Mouse (Mus musculus) embryo, embryonic 9.5 days (tissue): ENCODE measurements around the gene Ifi27l2b.
A peak's percentile ranks its signal among the peaks of the same experiment; 100 is the strongest.
"Not testable (repeated sequence)": the region's sequence is repeated elsewhere in the genome, so short reads cannot be mapped to it uniquely, and the experiment has no call there.

Experiments
- DNase-seq: peaks from one replicate; pipeline ENCODE4 v3.0.0-alpha.2; 2017; ENCODE audit errors: extremely low spot score

Gene Ifi27l2b

DNA sequence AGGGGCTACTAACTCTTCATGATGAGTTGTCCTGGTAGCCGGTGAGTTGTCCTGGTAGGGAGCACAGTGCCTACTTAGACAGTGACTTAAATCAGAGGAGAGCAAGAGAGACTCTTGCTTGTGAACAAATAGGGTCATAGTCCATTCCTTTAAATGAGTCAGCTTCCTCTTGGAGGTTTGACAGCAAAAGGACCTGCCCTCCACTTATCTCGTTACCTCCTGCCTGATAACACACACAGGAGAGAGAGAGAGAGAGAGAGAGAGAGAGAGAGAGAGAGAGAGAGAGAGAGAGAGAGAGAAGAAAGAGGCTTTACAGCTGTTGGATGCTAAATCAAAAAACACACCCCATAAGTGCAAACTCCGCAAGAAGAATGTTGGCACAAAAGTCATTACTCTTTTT is at the start of gene Ifi27l2b:
TSS of gene Ifi27l2b (minus strand) at position 84 of the 400 bp plus-strand sequence.
- no peak for DNase-seq

DNA sequence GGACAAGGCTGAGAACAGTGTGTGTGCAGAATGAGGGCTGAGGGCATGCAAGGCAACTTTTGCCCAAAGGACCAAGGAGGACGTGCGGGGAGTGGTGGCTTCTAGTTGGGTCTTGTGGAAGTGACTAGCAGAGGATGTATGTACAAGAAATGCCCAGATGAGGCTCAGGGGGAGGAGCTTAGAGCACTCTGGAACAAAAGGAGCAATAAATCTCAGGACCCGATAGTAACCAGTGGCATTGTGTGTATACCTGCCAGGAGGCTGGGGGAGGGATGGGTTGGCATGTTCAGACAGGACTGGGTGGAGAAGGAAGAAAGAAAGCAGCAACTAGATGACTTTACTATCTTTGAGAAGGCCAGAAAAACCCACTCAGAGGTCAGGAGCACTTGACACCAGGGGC is 47.4 kb upstream of the Ifi27l2b start:
- DNase-seq, result no peak

DNA sequence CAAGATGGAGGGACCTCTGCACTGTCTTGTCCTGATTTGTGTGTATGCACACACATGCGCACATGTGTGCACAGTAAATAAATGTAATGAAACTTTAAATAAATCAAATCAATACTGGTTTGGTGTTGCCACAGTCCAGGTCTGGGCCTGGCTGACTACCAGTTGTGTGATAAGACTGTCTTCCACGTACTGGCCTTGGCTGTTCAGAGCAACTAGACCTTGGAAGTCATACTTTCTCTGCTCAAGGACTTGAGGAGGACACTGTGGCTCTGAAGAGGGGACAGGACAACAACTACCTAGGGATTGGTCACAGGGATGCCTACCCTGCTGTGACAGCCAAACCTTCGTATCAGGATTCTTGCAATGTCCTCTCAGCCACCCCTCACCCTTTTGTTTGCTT is 46.3 kb upstream of the Ifi27l2b start:
- DNase-seq, result no peak

DNA sequence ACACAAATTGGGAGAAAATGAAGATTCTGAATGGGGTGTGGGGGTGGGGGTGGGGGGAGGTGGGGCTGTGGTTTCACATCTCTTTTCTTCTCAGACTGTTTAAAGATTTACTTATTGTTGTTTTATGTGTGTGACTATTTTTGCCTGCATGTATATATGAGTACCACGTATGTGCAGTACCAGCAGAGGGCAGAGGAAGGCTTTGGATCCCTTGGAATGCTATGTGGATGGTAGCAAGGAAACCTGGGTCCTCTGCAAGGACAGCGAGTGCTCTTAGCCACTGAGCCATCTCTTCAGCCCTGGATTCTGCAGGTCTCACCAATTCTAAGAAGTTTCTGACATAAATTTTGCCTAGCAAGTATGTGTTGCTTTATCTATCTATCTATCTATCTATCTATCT is 42.2 kb upstream of the Ifi27l2b start:
- no peak for DNase-seq

DNA sequence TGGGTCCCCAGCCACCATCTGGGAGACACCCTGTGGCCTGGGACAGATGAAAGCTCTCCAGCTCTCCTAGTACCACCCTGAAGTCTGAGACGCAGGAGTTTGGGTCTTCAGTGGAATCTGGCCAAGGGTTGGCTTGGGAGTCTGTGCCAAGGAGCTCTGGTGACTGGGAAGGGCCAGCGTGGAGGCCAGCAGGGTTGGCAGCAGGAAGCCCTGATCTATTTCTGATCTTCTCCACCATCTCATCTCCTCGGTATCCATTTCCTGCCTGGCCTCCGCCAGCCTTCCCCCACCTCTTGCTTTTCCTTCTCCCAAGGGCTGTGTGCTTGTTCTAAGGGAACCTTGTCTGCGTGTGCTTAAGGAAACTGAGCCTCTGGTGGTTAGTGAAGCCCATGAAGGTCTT is 41.7 kb upstream of the Ifi27l2b start:
- no peak for DNase-seq

DNA sequence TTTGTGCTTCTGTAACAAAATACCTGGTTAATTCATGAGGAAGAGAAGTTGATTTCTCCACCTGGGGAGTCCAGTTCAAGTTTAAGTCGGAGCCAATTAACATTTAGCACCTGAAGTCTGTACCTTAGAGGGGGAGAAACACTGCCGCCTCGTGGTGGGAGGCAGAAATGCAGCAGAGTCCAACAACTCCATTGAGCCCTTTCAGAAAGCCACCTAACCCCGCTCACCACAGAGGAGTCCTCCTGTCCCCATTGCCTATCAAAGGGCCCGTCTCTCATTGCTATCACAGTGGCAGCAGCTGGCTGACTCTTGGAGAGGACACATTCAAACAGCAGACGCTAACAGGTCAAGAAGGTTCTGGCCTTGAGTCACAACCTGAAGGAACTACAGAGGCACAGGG is 37.5 kb upstream of the Ifi27l2b start:
- DNase-seq, result peak; percentile 14

DNA sequence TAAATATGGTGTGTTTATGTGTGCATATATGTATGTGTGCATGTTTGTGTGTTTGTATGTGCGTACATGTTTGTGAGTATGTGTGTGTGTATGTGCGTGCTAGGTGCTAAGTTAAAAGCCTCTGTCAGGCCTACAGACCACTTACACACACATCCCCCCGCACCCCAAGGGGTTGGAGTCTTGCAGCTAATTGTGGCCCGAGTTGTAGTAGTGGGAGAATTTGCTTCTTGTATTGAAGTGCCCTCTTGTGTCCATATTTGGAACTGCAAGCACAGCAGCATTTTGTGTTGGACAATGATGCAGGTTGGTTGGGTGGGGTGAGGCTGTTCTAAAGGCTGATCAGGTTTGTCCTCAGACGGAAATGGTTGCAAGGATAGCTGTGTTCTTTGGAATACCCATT is 35.7 kb upstream of the Ifi27l2b start:
- DNase-seq, result peak; percentile 67

DNA sequence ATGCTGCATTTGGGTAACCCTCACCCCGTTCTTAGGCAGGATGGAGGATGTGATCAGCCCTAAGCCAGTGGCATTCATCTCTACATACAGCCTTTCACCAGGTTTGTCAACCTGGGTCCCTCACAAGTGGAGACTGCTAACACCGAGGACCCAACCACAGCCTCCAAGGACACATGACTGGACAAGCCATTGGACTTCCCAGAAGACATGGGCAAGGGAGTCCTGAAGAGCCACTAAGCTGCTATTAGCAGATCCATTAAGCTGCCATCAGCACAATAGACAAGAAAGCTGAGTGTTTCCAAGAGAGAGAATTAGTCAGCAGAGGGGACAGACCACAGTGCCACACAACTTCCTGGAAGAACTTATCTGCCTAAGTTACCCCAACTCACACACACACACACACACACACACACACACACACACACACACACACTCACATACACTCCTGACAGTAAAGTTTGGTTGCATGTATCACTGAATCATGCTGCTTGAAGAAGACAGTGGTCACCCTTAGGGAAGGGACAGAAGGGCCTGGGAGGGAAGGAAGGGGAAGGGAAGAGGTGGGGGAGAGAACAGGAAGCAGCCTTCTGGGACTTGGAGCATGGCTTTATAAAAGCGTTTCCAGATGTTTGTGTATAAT is 34.2 kb upstream of the Ifi27l2b start:
- DNase-seq, result no peak

DNA sequence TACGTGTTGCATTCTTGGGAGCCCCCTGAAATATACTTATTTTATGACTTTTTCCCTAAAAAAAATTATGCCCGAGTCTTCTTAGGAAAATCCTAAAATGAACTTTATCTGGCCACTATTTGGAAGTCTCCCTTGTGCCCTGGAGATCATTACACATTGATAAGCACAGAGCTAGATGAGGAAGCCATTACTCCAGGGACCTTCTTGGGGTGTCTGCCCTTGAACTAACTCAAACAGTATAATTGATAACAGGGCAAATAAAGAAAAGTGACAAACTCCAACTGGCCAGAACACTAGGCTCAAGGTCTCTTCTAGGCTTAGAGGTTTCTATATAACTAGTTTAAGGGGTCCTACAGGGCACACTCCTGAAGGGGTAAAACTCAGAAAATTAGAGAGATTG is 30.7 kb upstream of the Ifi27l2b start:
- DNase-seq, result no peak

DNA sequence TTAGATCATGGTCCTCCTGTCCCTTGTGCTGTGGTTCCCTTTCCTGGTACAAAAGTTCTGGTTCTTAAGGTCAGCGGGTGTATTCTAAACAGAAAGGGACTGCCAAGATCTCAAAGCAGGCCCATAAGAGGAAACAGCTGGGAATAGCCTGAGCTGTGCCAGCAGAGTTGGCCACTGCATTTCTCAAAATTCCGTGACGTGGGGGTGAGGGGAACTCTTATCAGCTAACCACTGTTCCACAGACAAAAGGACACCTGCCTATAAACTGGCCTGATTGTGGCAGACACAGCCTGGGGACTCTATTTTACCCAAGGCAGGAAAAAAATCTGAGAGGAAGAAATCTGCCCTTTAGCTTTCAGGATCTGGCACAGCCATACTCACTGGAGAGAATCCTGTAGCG is 30.3 kb upstream of the Ifi27l2b start:
- DNase-seq, result no peak

DNA sequence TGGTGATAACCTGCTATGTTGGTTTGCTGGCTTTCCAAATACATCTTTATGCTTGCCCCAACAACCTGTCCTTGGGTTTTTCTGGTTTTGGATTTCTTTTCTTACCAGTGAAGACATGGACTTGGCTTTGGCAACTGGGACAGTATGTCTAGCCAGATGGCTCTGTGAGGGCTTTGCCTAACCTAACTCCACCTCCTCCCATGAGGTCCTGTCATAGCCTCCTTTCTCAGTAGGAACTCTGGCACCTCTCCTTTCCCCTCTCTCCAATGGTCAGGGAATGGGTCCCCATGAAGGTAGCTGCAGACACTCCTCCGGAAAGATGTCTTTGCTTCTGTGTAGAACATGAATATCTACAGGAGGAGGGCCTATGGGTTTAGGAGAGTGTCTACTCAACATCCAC is 29.7 kb upstream of the Ifi27l2b start:
- no peak for DNase-seq

DNA sequence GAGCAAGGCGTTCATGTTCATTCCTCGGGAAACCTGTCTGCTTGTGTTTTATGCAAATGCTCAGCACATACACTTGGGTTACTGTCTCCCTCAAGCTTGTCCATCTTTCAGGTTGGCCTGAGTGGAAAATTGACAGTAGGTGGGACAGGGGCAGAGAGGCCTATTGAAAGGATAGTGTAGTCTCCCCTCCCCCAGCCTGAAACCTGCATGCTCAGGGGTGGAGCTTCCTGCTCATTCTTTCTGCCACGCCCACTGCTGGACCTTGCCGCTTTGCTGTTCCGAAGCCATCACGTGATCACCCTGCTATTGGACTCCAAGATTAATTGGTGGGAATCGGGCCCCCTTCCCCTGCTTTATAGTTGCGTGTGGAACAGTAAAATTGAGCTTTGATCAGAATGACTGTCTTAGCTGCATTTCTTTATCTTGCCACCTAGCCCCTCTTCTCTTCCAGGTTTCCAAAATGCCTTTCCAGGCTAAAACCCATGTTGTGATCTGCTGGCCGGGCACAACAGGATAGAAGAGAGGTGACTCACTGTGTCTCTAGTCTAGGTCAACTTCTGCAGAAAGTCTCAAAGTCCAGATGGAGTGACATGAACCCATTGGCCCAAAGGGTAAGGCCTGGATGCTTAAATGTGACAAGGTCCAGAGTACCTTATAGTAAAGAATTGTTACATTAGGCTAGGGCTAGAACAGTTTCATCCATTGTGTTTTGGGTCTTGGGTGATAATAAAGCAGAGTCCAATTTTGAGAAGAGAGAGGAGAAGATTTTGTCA is 27.4 kb upstream of the Ifi27l2b start:
- not testable (repeated sequence) for DNase-seq

DNA sequence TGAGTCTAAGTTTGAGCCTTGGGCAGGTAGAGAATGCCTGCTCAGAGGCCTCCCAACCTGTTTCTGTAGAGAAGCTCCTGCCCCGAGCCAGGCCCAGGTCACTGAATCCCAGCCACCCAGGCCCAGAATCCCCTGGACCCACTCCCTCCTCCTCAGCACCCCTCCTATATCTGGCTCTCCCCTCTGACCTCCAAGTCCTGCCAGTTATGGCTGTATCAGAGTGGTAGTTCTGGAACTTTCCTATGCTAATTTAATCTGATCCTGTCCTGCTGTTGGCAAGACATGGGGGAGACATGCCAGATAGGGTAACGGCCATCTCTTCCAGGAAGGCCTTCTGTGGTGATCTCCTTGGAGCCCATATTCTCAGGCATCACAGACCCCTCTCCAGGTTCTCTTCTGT is 25.8 kb upstream of the Ifi27l2b start:
- no peak for DNase-seq

DNA sequence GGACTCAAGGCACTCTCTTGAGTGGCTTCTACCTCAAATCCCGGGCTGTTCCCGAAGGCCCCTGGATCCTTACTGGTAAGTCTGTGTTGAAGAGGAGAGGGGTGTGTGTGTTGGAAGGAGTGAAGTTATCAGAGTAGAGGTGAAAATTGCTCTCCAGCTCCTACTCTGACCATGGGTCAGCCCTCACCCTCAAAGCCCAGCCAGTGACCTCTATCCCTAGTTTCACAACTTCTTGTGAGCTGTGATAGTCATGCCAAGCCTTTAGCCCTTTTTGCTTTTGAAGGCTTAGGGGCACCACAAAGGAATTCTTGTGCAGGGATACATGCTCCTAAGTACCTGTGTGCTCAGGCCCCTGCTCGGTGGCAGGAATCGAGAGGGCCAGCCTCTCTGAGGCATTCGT is 24.6 kb upstream of the Ifi27l2b start:
- DNase-seq, result no peak

DNA sequence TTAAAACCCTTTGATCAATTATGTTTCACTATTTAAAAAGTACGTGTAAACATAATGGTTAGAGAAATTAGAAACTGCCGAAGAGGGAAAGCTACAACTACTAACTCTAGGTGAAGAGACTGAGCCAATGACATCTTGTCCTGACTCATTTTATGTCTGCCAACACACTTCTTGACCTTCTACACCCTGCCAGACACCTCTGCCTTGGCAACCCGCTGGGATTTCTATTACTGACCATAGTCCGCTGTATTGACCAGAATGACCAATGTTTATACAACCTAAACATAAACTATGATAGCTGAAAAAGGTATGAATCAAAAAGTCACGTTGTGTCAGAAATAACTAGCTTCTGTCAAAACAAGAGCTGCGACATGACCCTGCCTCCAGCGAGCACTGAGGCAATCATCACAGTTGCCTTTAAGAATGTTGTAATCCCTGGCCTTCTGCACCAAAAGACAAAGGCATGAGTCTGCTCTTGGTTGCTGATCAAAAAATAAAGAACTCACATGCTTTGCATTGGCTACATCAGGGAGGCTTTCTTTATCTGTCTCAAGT is 20.5 kb upstream of the Ifi27l2b start:
- no peak for DNase-seq

DNA sequence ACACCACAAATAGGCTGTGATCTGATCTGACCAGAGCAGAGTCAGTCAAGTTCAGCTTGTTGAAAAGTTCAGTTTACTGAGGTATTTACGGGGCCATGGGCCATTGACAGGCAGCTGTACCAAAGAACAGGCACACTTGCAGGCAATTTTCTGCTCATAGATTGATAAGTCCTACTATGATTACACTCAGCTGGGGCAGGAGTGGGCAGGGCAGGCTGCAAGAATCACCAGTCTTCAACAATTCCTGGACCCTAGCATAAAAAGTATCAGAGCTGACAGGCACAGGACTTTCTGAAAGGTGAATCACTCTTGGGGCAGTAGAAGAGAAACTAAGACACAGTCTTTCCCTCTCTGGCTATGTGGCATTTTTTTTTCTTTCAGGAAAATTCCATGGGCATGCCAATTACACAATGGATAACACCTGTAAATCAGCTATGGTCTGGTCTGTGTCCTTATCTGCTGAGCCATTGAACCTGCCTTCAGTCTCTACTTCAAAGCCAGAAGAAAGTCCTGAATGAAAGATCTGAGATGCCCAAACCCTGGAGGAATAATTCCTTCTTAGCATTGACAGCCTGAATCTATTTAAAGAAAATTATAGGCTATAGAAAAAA is 19.9 kb upstream of the Ifi27l2b start:
- DNase-seq, result no peak

DNA sequence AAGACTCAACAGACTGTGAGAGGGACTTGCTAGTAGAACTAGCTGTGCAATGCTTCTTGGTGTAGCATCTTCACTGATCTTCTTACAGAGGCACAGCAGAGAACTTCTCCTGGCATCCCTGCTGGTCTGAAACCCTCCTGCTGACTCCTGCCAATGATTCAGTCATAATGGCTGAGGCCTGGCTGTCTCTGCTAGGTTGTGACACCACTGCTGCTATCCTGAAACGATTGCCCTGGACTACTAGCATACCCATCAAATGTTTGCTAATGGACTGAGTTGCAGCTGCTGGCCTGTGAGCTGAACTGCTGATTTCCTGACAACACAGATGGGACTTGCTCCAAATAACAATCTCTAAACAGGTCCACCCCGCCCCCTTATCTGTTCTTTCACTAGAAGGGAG is 17.5 kb upstream of the Ifi27l2b start:
- no peak for DNase-seq

DNA sequence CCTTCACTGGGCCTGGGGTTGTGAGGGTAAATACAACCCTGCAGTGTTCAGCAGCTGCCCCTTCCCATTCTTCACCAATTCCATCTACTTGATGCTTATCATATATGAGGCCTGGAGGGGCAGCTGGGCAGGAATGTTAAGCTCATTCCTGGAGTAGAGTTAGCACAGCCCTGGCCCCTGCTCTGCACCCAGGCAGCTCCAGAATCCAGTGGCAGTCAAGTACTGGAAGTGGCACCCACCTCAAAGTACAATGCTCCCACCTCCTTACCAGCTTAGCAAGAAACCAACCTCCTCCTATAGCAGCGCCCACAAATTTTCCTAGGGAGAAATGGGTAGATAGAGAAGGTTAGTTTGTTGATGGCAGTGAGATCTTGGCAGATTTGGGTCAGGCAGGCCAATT is 296 bp downstream of the Ifi27l2b start:
- DNase-seq, result not testable (repeated sequence)

DNA sequence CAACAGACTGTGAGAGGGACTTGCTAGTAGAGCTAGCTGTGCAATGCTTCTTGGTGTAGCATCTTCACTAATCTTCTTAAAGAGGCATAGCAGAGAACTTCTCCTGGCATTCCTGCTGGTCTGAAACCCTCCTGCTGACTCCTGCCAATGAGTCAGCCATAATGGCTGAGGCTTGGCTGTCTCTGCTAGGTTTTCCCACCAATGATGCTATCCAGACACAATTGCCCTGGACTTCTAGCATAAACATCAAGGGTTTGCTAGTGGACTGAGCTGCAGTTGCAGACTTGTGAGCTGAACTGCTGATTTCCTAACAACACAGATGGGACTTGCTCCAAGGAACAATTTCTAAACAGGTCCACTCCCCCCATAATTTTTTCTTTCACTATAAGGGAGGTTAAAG is 3.7 kb downstream of the Ifi27l2b start:
- no peak for DNase-seq

DNA sequence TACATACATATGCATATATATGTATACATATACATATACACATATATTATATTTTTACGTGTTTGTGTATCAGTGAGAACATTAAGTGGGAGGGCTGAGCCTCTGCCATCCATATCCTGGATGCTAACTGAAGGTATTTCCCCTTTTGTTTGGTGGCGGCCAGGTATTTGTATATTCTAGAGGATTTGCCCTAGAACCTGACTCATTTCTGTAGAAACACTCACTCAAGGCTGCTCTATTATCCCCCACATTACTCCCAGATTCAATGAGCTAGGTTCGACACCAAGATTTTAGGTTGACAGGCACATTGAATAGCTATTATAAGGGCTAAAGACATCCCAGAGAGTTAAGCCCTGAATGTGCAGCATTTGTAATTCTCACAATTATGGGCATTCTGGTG is 12.0 kb downstream of the Ifi27l2b start:
- DNase-seq, result no peak

DNA sequence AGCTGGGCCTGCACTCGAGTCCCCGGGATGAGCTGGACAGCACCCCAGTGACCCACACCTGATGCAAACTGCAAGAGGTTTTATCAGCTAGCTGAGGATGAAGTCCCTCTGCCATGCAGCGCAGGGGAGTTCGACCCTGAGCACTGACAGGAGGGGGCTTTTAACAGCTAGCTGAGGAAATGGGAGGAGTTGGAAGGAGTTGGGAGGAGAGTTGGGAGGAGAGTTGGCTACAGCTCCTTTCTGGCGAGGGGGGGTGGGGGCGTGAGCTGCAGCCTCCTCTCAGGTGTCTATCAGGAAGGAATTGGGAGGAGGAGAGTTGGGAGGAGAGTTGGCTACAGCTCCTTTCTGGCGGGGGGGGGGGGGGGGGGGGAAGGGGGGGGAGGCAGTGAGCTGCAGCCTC is 12.8 kb downstream of the Ifi27l2b start:
- not testable (repeated sequence) for DNase-seq

DNA sequence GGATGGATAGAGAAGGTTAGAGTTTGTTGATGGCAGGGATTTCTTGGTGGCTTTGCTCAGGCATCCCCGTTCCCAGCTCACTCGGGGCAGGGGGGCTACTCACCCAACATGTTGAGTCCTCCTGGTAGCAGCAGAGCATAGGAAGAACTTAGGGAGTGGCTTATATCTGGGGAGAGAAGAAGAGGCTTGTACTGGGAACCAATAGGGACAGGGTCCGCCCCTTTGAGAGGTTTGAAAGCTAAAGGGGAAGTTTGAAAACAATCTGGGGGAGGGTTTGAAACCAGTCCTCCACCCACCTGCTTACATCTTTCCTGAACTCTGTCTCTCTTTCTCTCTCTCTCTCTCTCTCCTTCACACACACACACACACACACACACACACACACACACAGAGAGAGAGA is 13.5 kb downstream of the Ifi27l2b start, which contains the start of gene Ifi27l2a:
TSS of gene Ifi27l2a (minus strand) at position 157 of the 400 bp plus-strand sequence.
- no peak for DNase-seq

DNA sequence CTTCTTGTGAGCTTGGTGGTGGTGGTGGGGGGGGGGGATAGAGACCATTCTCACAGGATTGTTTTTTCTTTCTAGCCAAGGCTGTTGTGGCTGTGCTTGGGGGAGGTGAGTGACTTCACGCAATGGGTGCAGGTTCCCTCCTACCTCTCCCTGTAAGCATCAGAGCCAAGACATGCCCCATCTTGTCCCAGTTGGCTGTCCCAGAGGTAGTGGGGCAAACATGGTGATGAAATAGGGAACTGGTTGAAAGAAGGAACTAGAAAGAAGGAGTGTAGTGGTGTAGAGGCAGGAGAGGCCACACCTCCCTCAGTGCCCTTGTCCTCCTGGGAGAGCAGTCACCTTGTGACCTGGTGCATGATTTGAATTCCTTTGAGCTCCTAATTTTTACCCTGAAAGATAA is 19.4 kb downstream of the Ifi27l2b start:
- DNase-seq, result no peak
